ENCODE assay signal across 8 mouse cellular contexts in the genomic region with DNA sequence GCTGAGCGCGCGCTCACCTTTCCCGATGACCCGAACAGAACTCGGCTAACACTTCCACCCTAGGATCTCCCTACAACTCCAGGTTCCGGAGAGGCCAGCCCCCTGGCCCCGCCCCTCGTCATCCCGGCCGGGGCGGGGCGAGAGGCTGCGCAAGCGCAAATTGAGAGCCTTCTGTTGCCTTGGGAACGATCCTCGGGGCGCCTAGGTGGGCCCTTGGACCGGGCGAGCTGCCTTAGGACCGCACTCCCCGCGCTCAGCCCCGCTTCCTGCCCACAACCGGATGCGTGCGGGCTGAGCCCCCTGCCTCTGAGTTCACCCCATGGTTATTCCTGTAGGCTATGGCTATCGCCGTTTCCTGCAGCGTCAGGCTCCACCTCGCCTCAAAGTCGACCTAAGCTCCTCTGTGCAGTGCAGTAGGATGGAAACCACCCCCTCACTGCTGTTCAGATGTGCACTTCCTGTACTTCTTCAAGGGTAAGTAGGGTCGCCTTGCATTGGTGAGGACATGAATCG. TPM values are rescaled to one million over a fixed set of nuclear protein-coding genes. Genes with fewer than 3 reads are reported as not detected.
A peak's percentile ranks its signal among the peaks of the same experiment; 100 is the strongest.
DNase-seq lines count a peak whose midpoint lies in the region; ATAC-seq and TF ChIP-seq lines count a peak whose summit lies in the region.

TSS of gene Pigx (minus strand) at position 103 of the 513 bp plus-strand sequence.
TSS of gene Cep19 (plus strand) at position 163 of the 513 bp plus-strand sequence.

- no peaks in the 10 kb centered on the region for H3K79me2 ChIP-seq in CH12.LX (replicated peaks; ENCODE audit: control insufficient read depth, extremely low read depth, insufficient read depth, poor library complexity, severe bottlenecking)

- peak; percentile 85 for TF ChIP-seq POLR2A in CH12.LX (IDR thresholded peaks at IDR 0.05; ENCODE audit: low read depth, low read length)

- H3K27me3 ChIP-seq in CH12.LX (replicated peaks), result no peaks in the 10 kb centered on the region
- H3K27me3 ChIP-seq in forebrain, embryonic 12.5 days, result no peaks in the 10 kb centered on the region
- no peaks in the 10 kb centered on the region for H3K27me3 ChIP-seq in liver, postnatal 0 days (ENCODE audit: insufficient read depth, low read length)
- H3K27me3 ChIP-seq in neural tube, embryonic 14.5 days (ENCODE audit: control insufficient read depth, insufficient read depth, low read length), result no peaks in the 10 kb centered on the region

- 0 out of 2 replicates have a peak within 1 kb of the TSS, but pooled peaks have one; percentile 1 for H3K27ac ChIP-seq in CH12.LX (ENCODE audit: insufficient read depth, low read depth)
- H3K27ac ChIP-seq in forebrain, embryonic 12.5 days, result peak within 1 kb of the TSS; percentile 83
- peak within 1 kb of the TSS; percentile 95 for H3K27ac ChIP-seq in liver, postnatal 0 days (ENCODE audit: low read depth)
- peak within 1 kb of the TSS; percentile 71 for H3K27ac ChIP-seq in neural tube, embryonic 14.5 days (ENCODE audit: low read depth, low read length)

- H3K9ac ChIP-seq in CH12.LX (ENCODE audit: insufficient read depth, low read depth), result peak within 1 kb of the TSS; percentile 71
- H3K9ac ChIP-seq in forebrain, embryonic 12.5 days, result peak within 1 kb of the TSS; percentile 89
- H3K9ac ChIP-seq in liver, postnatal 0 days (replicated peaks), result peak within 1 kb of the TSS; percentile 92
- H3K9ac ChIP-seq in neural tube, embryonic 14.5 days (replicated peaks; ENCODE audit: low read depth, low read length), result peak within 1 kb of the TSS; percentile 74

- TF ChIP-seq EP300 in CH12.LX (IDR thresholded peaks at IDR 0.05; ENCODE audit: low read length), result no peak
- TF ChIP-seq EP300 in liver, postnatal 0 days (IDR thresholded peaks at IDR 0.05; ENCODE audit: low read depth), result no peak

- H3K4me2 ChIP-seq in CH12.LX (ENCODE audit: insufficient read depth, low read depth, poor library complexity, severe bottlenecking), result peak within 1 kb of the TSS; percentile 58
- peak within 1 kb of the TSS; percentile 80 for H3K4me2 ChIP-seq in forebrain, embryonic 12.5 days
- peak within 1 kb of the TSS; percentile 88 for H3K4me2 ChIP-seq in liver, postnatal 0 days (ENCODE audit: low read depth, low read length)
- peak within 1 kb of the TSS; percentile 75 for H3K4me2 ChIP-seq in neural tube, embryonic 14.5 days (ENCODE audit: low read depth, low read length)

- peaks cover 2 to 15% of the 10 kb centered on the region in 2 experiments; a peak in 3 of 4 replicates for H3K4me1 ChIP-seq in CH12.LX (ENCODE audit: control insufficient read depth in 1 of 2, insufficient read depth in 2 of 2)
- peaks cover 15% of the 10 kb centered on the region for H3K4me1 ChIP-seq in forebrain, embryonic 12.5 days
- H3K4me1 ChIP-seq in liver, postnatal 0 days (ENCODE audit: insufficient read depth), result peaks cover 21% of the 10 kb centered on the region
- H3K4me1 ChIP-seq in neural tube, embryonic 14.5 days (ENCODE audit: control insufficient read depth, insufficient read depth, low read length), result peaks cover 10% of the 10 kb centered on the region

- under 1% methylated on average over 34 of the region's 34 CpGs for WGBS in forebrain, embryonic 12.5 days
- WGBS in large intestine, adult 2 months, result under 1% methylated on average over 34 of the region's 34 CpGs
- WGBS in liver, postnatal 0 days (ENCODE audit: insufficient replicate concordance), result under 1% methylated on average over 32 of the region's 34 CpGs
- under 1% methylated on average over 34 of the region's 34 CpGs for WGBS in neural tube, embryonic 14.5 days

- intact Hi-C loops in heart, postnatal 10 days (cut with DNase I), result no loop called here

- H3K4me3 ChIP-seq in CH12.LX (replicated peaks in 1 of 3; ENCODE audit: low read depth in 2 of 3, low read length in 2 of 3, poor library complexity in 1 of 3), result peak within 1 kb of the TSS; percentile 77 to 99 (median 89)
- peak within 1 kb of the TSS; percentile 95 for H3K4me3 ChIP-seq in forebrain, embryonic 12.5 days (replicated peaks)
- peak within 1 kb of the TSS; percentile 93 for H3K4me3 ChIP-seq in liver, postnatal 0 days (ENCODE audit: low read depth, low read length)
- H3K4me3 ChIP-seq in neural tube, embryonic 14.5 days (ENCODE audit: low read depth, low read length), result peak within 1 kb of the TSS; percentile 93

- peaks cover 1% of the 10 kb centered on the region for H3K9me3 ChIP-seq in CH12.LX (replicated peaks; ENCODE audit: low read length)
- no peaks in the 10 kb centered on the region for H3K9me3 ChIP-seq in forebrain, embryonic 12.5 days
- H3K9me3 ChIP-seq in liver, postnatal 0 days (ENCODE audit: low read length), result no peaks in the 10 kb centered on the region
- no peaks in the 10 kb centered on the region for H3K9me3 ChIP-seq in neural tube, embryonic 14.5 days (ENCODE audit: control insufficient read depth, low read length)

- no peak for TF ChIP-seq CTCF in CH12.LX (conservative IDR thresholded peaks at IDR 0.05 in 1 of 2, IDR thresholded peaks at IDR 0.05 in 1 of 2; ENCODE audit: low read depth in 2 of 2, low read length in 2 of 2)
- no peak for TF ChIP-seq CTCF in liver, postnatal 0 days (IDR thresholded peaks at IDR 0.05; ENCODE audit: low read depth)

- peak; percentile 98 for ATAC-seq in forebrain, embryonic 12.5 days (ENCODE audit: low FRiP score)
- peak; percentile 93 for ATAC-seq in liver, postnatal 0 days
- ATAC-seq in neural tube, embryonic 14.5 days (ENCODE audit: low read depth), result peak; percentile 98

- DNase-seq in CH12.LX (ENCODE audit: extremely low read depth), result peak; percentile 90
- peak; percentile 83 for DNase-seq in c-Kit-positive CD71-positive TER-119-negative erythroid progenitor cells, embryonic 14.5 days (ENCODE audit: low read depth)
- peak; percentile 93 to 95 for DNase-seq in heart, postnatal 10 days
- DNase-seq in large intestine, adult 2 months (ENCODE audit: low read depth, low spot score), result peak; percentile 84
- peak; percentile 92 for DNase-seq in liver, postnatal 0 days
- peak; percentile 94 for DNase-seq in testis, postnatal 10 days (ENCODE audit: low spot score)

- dilution Hi-C loops in CH12.LX (cut with MboI; ENCODE audit: extremely low pct_ligation_motif_present, extremely low pct_unique_long_range_greater_than_20kb, low sequenced_read_pairs), result no loop called here

- no peak for TF ChIP-seq RAD21 in CH12.LX (IDR thresholded peaks at IDR 0.05; ENCODE audit: low read depth, low read length)

- in situ Hi-C loops in CH12.LX (cut with MboI; ENCODE audit: low pct_ligation_motif_present, low pct_unique_long_range_greater_than_20kb, low sequenced_read_pairs), result loop anchor here (10.0 kb wide), 1 partner anchor 365 kb away; no protein-coding TSS in a partner anchor

- H3K36me3 ChIP-seq in CH12.LX (replicated peaks in 1 of 2; ENCODE audit: control insufficient read depth in 1 of 2, insufficient read depth in 1 of 2, low read length in 1 of 2), result peaks cover 8 to 35% of the 10 kb centered on the region in 2 experiments
- peaks cover 35% of the 10 kb centered on the region for H3K36me3 ChIP-seq in forebrain, embryonic 12.5 days (replicated peaks)
- peaks cover 3% of the 10 kb centered on the region; the same call in 1 of the 2 replicates for H3K36me3 ChIP-seq in liver, postnatal 0 days (replicated peaks; ENCODE audit: insufficient read depth, low read length)
- no peaks in the 10 kb centered on the region for H3K36me3 ChIP-seq in neural tube, embryonic 14.5 days (ENCODE audit: control insufficient read depth, insufficient read depth, low read length)

TF ChIP-seq in CH12.LX, 34 proteins besides CTCF, POLR2A, EP300 and RAD21 (continues in another document):
- TF ChIP-seq ZC3H11A (IDR thresholded peaks at IDR 0.05; ENCODE audit: low read depth, low read length) (no peak), NELFE (IDR thresholded peaks at IDR 0.05; ENCODE audit: low read depth, low read length) (peak; percentile 79), TCF12 (IDR thresholded peaks at IDR 0.05; ENCODE audit: low read depth, low read length) (0 out of 2 replicates have a peak, but pooled peaks have one; percentile 63), MAZ (IDR thresholded peaks at IDR 0.05; ENCODE audit: low read depth, low read length) (peak; percentile 75; the same call in 1 of the 2 replicates), SMC3 (IDR thresholded peaks at IDR 0.05; ENCODE audit: low read depth, low read length) (no peak), RCOR1 (conservative IDR thresholded peaks at IDR 0.05; ENCODE audit: low read depth, low read length) (no peak), NRF1 (IDR thresholded peaks at IDR 0.05; ENCODE audit: low read depth, low read length) (peak; percentile 94), E2F4 (IDR thresholded peaks at IDR 0.05; ENCODE audit: insufficient replicate concordance, low read depth, low read length) (no peak), HCFC1 (IDR thresholded peaks at IDR 0.05; ENCODE audit: low read depth, low read length) (peak; percentile 47), MXI1 (IDR thresholded peaks at IDR 0.05; ENCODE audit: low read depth, low read length) (peak; percentile 93), ZMIZ1 (IDR thresholded peaks at IDR 0.05; ENCODE audit: low read depth, low read length) (peak; percentile 32; the same call in 1 of the 2 replicates), SIN3A (IDR thresholded peaks at IDR 0.05; ENCODE audit: low read length) (peak; percentile 87), GABPA (IDR thresholded peaks at IDR 0.05; ENCODE audit: insufficient replicate concordance, low read depth, low read length) (no peak), UBTF (IDR thresholded peaks at IDR 0.05; ENCODE audit: low read depth, low read length) (peak; percentile 13; the same call in 1 of the 2 replicates)

RNA-seq across cellular contexts. Expression of gene Pigx, which starts in this region (rescaled TPM):
- total RNA-seq in CH12.LX (2012; rRNA removed), result 47.1 and 48.1 TPM in 2 replicates
- 83.0 and 94.7 TPM in 2 replicates for total RNA-seq in CH12.LX (2014; rRNA removed)
- 46.4 and 48.1 TPM in 2 replicates for polyA plus RNA-seq in CH12.LX (2012; ENCODE audit: insufficient read length, low read depth)
- 127 and 133 TPM in 2 replicates for polyA plus RNA-seq in forebrain, embryonic 12.5 days (2016; fragmentation: Nextera tagmentation; extraction: Ambion mirVana)
- total RNA-seq in heart, postnatal 10 days (2021), result 10 to 100 TPM; 23.9 to 26.6 TPM
- polyA plus RNA-seq in large intestine, adult 2 months (2012; rRNA removed), result 33.9 and 38.4 TPM in 2 replicates
- 65.3 and 66.6 TPM in 2 replicates for polyA plus RNA-seq in liver, postnatal 0 days (2015; fragmentation: Nextera tagmentation; extraction: Ambion mirVana)
- 104 and 115 TPM in 2 replicates for polyA plus RNA-seq in neural tube, embryonic 14.5 days (2014; fragmentation: Nextera tagmentation; extraction: Ambion mirVana)

RNA-seq across cellular contexts. Expression of gene Cep19, which starts in this region (rescaled TPM):
- 17.6 and 23.0 TPM in 2 replicates for total RNA-seq in CH12.LX (2012; rRNA removed)
- 31.3 and 37.3 TPM in 2 replicates for total RNA-seq in CH12.LX (2014; rRNA removed)
- polyA plus RNA-seq in CH12.LX (2012; ENCODE audit: insufficient read length, low read depth), result 29.4 and 34.9 TPM in 2 replicates
- 39.7 and 43.8 TPM in 2 replicates for polyA plus RNA-seq in forebrain, embryonic 12.5 days (2016; fragmentation: Nextera tagmentation; extraction: Ambion mirVana)
- total RNA-seq in heart, postnatal 10 days (2021), result 10 to 100 TPM in 1 of 2 experiments, 1 to 10 TPM in 1; 9.6 to 10.6 TPM
- polyA plus RNA-seq in large intestine, adult 2 months (2012; rRNA removed), result 10.1 and 10.5 TPM in 2 replicates
- 5.3 and 5.4 TPM in 2 replicates for polyA plus RNA-seq in liver, postnatal 0 days (2015; fragmentation: Nextera tagmentation; extraction: Ambion mirVana)
- 50.9 and 58.3 TPM in 2 replicates for polyA plus RNA-seq in neural tube, embryonic 14.5 days (2014; fragmentation: Nextera tagmentation; extraction: Ambion mirVana)

Comparison
In these comparisons a context has a peak if more than half of its experiments do, and no peak if none do; other contexts are left out.
1. Peak in every context shown above with its lines: DNase-seq, ATAC-seq, H3K4me3 ChIP-seq and H3K27ac ChIP-seq.
2. H3K27ac ChIP-seq: peak in every context shown above with its lines; median percentile 95 in liver, postnatal 0 days; 83 in forebrain, embryonic 12.5 days; 71 in neural tube, embryonic 14.5 days; 1 in CH12.LX.